Mouse (Mus musculus): ENCODE measurements at regions not wholly inside any gene's neighbourhood (a gene's known extent, or its start where the extent isn't known, plus 50 kb on each side); places are given as distances from the start of the nearest gene placed in this dataset.

DNA sequence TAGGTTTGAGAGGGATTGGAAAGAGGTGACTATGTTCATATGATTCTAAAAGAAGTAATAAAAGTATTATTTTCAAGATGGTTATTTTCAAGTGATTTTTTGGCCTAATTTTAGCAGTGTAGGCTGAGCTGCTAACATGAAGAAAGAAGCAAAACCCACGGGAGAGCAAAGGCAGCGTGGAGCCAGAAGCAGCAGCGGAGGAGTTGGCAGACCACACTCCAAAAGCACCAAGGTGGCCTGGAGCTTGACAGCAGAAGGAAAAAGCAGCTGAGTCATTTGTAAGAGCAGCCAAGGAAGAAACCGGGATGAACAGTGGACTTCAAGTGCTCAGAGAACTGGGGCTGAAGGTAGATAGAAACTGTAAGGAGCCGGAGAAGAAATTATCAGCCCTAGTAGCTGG, 55.9 kb downstream of the Hdgfl1 start:
- DNase-seq (ENCODE audit: low spot score in 2 of 2): no peak

- no peak for DNase-seq (ENCODE audit: low spot score in 2 of 2)
Measured at GRCm38 (mm10) chr13:26699062-26699684, 70.8 kb downstream of the Hdgfl1 start.

DNA sequence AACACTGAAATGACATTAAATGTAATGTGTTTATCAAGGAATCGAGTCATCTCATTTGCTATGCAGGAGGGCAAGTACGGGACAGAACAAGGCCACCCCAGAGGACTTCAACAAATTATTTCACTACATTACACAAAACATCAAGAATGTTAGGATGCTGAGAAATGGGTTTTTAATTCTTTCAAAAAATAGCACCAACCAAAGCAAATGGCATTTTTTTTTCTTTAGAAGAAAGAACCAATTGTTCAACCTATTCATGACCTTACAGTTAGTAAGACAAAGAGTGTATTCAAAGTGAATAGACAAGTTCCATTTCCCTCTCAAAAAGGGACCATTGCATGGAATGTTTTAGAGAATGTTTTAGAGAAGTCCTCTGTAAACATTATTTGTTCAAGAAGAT, 110.5 kb downstream of the Hdgfl1 start:
- DNase-seq (ENCODE audit: low spot score in 2 of 2): no peak

DNA sequence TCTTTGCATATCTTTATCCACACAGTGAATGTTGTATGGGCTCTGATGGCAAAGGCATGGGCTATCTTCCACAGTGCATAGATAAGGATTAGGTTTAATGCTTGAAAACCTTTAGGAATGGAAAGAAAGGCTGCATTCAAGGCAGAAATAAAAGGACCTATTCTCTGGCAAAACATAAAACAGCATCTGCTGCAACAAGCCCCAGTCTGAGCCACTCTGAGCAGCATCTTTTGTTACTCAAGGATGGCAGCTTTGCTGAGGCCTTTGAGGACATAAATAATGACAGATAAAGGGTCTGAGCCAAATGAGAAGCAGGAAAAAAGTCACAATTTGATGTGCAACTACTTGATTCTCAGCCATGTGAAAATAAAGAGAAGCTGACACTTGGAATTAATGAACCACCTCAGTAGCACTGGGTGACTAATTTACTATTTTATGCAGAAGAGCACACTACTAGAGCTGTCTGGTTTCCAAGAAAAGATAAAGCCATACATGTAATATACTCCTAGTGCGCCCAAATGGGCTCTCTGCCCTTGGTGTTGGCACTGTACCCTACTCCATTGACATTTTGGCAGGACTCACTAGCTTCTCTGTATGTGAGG, 112.9 kb downstream of the Hdgfl1 start:
- DNase-seq (ENCODE audit: low spot score in 2 of 2): peak; percentile 16 to 33

All from frontal cortex, postnatal 10 days (tissue).